Mouse (Mus musculus): Measurements from ENCODE around the gene Olfr1031.
"Not testable (repeated sequence)": the region's sequence is repeated elsewhere in the genome, so short reads cannot be mapped to it uniquely, and the experiment has no call there.

Gene Olfr1031

GRCm38 (mm10) chr2:85990004-85990403 is at the start of gene Olfr1031:
Gene Olfr1031 (plus strand): TSS chr2:85990304.
- no peak for DNase-seq (ENCODE audit: low spot score in 2 of 2)

GRCm38 (mm10) chr2:85950137-85950536 is 40.0 kb upstream of the Olfr1031 start, which contains the start of gene Olfr1028:
Gene Olfr1028 (plus strand): TSS chr2:85950437.
- no peak for DNase-seq (ENCODE audit: low spot score in 2 of 2)

GRCm38 (mm10) chr2:85973595-85973994 is 16.5 kb upstream of the Olfr1031 start, which contains the start of gene Olfr1029:
Gene Olfr1029 (plus strand): TSS chr2:85973895.
- no peak for DNase-seq (ENCODE audit: low spot score in 2 of 2)

GRCm38 (mm10) chr2:85978976-85979375 is 11.1 kb upstream of the Olfr1031 start, which contains the start of gene Olfr1030:
Gene Olfr1030 (plus strand): TSS chr2:85979276.
- no peak for DNase-seq (ENCODE audit: low spot score in 2 of 2)

GRCm38 (mm10) chr2:86005240-86005639 is 15.1 kb downstream of the Olfr1031 start, which contains the start of gene Olfr1032:
Gene Olfr1032 (plus strand): TSS chr2:86005540.
- no peak for DNase-seq (ENCODE audit: low spot score in 2 of 2)

GRCm38 (mm10) chr2:86020406-86020805 is 30.3 kb downstream of the Olfr1031 start, which contains the start of gene Olfr1033:
Gene Olfr1033 (plus strand): TSS chr2:86020633.
- DNase-seq (ENCODE audit: low spot score in 2 of 2) = not testable (repeated sequence)

- not testable (repeated sequence) for DNase-seq (ENCODE audit: low spot score in 2 of 2)
Measured at GRCm38 (mm10) chr2:86021518-86021917, 31.4 kb downstream of the Olfr1031 start.
